Mouse (Mus musculus) adrenal gland, postnatal 4 days (tissue): ENCODE measurements around the gene Ptpdc1. TPM values are rescaled to one million over a fixed set of nuclear protein-coding genes. Genes with fewer than 3 reads are reported as not detected.

Experiments
- DNase-seq, 2 experiments: peaks; one replicate each; pipeline ENCODE4 v3.0.0; 2021 to 2022; ENCODE audit warnings: low spot score in 2 of 2, mixed read lengths in 2 of 2
- total RNA-seq, 2 experiments: library from RNA; stranded (reverse); gene quantifications; 2 replicates each; pipeline ENCODE4 v1.2.3; 2021

Gene Ptpdc1
- total RNA-seq, 2 experiments from 2014 or later: 14.4 to 15.5 TPM

DNA sequence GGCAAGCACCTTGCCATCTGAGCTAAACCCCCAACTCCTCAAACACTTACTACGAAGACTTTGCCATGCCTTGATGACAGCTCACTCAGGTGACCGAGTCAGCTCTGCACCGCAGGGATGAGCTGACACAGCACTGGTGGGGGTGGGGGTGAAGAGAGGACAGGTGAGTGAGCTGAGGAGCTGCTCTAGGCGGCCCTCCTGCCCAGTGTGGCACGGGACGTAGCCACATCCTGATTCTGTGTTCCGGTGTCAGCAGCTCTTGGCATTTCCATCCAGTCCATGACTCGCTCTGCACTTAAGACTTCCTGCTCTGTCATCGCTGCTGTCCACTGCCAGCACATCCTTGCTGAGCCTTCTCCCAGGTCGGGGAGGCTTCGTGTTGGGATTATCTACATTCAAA, 38.1 kb downstream of the Ptpdc1 start:
- DNase-seq: no peak

DNA sequence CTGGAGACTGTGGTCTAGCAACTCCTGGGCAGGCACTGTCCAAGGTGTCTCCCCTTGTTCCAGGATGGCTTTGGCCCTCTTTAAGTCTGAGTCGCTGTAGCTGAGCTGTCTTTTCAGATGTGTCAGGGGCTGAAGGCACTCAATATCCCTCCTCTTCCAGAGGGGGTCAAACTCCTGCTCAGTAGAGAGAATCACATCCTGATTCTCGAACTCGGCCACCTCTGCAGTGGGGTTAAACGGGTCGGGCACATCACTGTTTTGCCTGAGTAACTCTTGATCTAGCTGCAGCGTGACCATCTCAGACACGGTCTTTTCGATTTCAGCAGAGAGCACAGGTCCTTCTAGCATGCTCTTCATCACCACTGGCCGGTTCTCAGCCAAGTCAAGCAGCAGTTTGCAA, 39.0 kb downstream of the Ptpdc1 start:
- DNase-seq: no peak

DNA sequence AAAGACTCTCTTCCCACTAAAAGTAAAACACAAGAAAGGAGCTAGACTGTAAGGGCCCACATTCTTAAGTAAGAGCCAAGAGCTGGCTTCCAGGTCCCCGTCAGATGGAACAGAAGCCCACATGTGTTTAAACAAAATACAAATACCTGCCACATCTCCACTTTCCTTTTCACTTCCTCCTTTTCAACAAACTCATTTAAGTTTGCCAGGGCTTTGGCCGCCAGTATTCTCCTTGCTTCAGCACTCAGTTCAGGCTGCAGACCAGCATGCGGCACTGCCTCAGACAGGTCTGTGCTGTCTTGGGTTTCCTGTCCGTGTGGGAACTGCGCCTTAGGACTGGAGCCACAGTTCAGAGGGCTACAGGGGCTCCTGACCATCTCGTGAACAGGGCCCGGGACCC, 39.7 kb downstream of the Ptpdc1 start:
- DNase-seq: no peak

DNA sequence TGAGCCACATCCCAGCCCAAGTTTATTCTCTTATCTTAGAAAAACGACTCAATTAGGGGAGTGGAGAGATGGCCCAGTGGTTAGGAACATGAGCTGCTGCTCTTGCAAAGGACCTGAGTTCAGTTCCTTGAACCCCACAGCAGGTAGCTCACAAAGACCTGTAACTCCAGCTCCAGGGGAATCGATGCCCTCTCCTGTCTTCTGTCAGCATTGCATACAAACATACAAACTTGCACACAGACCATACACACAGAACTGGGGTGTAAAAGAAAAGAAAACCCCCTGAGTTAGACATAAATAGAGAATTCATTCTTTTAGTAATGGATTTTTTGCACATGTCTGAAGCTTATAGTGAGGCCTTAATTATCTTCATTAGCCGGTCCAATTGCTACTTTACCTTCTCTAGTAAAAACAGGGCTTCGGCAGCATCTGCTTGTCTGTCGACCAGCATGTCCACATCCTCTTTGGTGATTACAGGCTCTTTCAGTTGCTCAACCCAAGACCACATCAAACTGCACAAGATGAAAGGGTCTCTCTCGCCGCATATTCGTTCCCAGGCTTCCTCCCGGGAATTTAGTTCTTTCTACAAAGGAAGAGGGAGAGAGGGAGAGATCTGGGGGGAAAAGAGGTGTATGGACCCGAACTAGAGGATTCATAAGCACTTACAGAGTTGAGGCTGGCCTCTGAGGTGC, 42.6 kb downstream of the Ptpdc1 start:
- no peak for DNase-seq

DNA sequence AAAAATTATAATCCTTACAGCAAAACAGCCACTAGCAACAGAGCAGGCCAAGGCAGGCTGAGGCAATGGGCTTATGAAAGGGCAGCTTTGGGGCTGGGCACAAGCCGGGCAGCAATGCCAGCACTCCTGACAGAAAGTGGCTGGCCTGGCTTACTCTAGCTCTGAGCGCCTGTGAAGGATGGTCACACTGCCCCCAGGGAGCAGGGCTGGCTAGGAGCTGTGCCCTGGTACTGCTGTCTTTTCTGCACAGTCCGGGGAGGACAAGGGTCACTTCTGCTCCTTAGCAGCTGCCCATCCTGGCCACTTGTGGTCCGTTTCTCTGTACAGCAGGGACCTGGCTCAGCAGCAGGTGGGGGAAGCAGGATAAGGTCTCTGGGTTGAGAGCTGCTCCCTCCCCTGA, 46.8 kb downstream of the Ptpdc1 start:
- no peak for DNase-seq

DNA sequence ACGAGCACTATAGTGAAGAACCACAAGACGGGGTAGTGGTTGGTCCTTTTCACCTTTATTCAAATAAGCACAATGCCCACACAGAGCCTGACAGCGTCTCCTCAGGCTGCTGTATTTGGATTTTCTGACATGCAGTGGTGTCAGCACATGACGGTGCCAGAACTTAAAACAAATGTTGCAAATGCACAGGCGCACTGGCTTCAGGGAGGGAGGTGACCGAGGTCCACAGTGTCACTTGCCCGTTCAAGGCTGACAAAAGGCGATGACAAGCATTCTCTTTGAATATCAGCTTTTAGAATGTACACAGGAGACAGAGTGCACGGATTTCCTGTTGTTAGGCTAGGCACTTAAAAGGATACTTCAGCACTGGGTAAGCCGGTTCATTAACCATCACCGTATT, 47.6 kb downstream of the Ptpdc1 start:
- DNase-seq: no peak

DNA sequence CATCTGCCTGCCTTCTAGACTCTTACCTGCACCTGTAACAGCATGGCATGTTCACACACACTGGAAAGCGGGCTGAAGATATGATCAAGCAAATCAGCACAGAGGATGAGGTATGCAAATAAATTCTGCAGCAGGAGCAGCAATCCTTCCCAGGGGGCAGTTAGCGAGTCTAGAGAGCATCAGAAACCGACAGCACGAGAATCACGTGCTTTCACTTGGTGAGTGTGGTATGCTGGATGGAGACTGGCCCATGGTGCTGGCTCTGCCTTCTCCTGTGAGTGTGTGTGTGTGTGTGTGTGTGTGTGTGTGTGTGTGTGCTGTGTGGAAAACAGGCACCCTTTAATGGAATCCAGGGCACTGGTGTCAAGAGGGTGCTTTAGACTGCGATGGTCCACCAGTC, 48.5 kb downstream of the Ptpdc1 start:
- no peak for DNase-seq

DNA sequence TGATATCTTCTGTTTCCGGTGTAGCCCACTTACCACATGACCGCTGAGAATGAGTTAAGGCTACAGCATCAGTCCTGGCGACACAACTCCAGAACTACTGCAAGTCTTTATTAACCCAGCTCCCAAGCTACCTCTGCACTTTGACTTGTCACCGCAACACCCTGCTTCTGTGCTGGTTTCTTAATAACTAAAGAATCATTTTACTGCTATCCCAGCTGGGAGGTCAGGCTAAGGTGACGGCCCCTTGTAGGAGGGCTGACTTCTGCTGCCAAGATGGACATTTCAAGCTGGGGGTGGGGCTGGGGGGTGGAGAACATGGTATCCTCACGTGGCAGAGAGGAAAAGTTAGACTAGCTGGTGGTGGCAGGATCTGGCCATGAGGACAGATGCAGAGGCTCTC, 50.7 kb downstream of the Ptpdc1 start:
- DNase-seq: no peak

DNA sequence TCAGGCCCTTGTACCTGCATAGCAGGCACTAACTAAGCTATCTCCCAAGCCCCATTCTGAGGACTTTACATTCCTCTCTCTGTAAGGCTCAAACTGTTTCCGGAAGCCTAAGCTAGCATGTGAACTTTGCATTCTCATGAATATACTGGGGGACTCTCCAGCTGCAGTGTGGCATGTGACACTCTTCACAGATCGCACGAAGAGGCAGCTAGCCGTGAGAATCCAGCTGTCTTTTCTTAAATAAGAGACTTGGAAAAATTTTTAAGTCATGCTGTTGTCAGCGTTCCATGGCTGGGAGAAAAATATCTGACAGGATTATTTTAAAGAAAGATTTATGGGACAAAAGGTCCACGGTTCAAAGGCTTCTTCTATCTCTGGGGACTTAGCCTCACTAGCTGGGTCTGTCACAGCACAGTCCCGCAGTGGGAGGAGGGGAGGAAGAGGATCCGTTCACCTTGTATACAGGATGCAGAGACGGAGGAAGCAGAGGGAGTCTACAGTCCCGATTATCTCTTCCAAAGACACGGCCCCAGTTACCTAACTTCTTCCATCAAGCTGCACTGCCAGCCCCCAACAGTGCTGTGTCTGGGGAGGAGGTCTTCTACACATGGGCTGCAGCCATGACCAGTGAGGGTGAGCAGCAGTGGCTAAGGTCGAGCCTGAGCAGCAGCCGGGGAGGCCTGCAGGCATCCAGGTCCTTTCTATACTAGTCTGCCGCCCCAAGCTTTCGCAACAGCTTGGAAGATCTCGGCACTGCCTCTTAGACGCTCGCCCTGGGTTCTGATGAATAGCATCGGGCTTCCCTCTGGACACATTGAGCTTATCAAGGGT, 51.7 kb downstream of the Ptpdc1 start:
- no peak for DNase-seq

DNA sequence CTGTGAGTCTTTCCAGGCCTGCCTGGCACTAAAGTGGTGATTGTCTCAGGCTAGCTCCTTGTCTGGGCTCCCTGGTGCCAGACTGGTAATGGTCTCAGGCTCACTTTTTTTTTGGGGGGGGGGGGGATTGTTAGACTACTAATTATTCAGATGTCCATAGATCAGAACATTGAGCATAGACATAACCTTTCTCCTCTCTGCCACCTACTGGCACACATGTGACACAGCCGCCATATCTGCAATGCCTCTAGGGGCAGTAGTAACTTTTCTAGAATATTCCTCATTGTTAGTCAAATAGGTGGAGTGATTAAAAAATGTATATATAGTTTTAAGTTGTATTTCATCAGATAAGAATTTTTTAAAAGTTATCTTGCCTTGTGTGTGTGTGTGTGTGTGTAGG, 53.3 kb downstream of the Ptpdc1 start:
- DNase-seq: no peak

DNA sequence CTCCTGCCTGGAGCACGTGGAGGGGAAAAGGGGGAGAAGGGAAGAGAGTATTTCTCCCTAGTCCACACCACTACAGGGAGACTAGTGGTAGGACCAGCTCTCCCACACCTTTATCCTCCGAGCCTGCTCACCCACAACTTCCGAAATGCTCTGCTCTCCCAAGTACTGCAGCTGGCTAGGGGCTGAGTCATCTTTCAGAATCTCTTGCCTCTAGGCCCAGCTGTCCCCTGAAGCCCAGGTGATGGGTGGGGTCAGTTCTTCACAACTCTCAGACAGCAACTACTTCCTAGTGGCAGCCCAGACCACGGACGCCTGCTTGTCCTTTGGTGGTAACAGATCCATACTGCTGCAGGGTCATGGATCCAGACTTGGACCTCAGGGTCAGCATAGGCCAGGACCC, 54.2 kb downstream of the Ptpdc1 start:
- no peak for DNase-seq

DNA sequence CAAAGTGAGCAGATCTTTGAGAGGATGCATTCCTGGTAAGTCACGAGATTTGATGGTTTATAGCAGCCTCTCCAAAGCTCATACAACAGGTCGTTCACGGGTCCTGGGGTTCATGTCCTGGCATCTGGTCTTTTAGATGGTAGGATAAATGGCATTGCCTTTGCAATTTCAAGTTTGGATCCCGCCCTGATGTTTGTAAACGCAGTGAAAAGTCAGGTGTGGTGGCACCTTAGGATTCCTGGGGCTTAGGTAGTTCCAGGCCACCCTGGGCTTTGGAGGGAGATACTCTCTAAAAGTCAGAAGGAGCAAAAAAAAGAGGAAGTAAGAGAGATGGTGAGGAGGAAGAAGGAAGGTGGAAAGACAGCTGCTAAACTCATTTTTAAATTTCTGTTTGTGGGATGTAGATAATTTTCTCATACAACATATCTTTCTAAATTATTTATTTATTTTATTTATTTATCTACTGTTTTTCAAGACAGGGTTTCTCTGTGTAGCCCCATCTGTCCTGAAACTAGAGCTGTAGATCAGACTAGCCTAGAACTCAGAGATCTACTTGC, 55.8 kb downstream of the Ptpdc1 start:
- DNase-seq: no peak

DNA sequence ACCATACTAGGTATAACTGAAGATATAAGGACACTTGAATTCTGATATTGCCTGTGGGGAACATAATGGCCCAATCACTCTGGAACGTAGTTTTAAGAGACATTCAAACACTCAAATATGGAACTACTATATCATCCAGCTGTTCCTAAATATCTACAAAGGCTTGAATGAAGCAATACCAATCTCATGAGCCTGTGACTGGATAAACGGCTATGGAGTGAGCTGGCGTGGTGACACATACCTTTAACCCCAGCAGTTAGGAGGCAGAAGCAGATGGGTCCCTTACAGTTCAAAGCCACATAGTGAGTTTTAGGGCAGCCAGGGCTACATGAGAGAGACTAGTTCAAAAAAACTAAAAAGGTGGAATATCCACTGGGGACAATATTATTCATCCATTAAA, 57.8 kb downstream of the Ptpdc1 start:
- no peak for DNase-seq

DNA sequence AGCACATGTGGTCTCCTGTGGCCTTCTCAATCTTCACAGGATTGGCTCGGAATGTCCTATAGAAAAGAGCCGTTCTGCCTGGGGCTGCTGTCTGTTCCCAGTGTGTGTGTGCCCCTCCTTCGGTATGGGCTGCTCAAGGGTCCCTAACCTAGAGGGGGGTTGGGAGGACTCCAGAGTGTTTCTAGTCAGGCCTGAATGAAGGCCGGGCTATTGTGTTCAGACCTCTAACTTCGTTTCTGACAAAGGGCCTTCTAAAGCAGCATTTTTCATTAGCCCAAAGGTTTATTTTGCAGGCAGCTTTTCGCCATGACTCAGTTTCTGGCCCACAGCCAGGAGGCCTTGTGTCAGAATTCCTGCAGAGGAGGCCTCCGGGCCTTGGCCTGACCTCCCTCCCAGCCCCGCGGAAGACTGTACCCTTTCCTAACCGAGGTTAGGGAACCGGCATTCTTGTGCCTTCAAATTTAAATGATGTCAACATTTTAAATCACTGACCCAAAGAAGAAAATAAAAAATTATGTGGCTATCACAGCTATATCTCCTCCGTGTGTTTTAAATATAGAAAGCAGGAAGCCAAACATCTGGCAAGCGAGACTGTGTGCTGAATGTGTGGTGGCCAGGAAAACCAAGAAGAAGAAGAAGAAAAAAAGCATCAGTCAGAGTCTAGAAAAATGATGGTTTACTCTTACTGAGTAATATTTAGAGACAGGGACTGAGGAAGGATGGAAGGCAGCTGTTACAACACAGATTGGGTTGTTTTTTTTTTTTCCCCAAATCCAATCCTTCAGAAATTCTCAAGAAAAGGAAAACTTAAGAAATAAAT, 59.1 kb downstream of the Ptpdc1 start:
- peak; percentile 86 to 87 for DNase-seq

DNA sequence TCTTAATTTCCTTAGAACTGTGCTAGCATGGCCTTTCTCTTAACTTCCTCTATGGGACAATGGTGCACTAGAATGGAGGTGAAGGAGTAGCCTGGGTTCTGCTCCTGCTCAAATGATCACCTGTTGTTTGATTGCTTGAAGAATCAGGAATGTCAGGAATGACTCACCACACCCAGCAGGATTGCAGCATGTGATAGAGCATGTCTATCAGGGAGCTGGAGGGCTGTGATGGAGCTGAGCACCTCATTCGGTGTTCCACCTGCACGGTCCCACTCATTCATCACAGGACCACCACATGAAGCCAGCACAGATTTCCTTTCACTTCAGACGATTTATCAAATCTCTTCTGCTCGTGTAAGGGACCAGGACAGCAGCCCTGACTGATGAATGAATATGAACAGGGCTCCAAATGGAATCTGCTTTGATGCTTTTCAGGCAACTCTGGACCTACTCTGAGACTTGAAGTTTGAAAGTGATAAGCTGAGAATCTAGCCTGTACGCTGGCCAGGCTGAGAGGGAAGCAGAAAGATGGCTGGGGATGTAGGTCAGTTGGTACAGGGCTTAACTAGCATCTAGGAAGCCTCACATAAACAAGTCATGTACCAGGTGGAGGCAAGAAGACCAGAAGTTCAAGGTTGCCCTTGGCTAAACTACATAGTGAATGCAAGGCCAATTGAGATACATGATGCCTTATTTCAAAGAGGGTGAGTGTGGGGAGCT, 60.4 kb downstream of the Ptpdc1 start:
- DNase-seq: no peak

DNA sequence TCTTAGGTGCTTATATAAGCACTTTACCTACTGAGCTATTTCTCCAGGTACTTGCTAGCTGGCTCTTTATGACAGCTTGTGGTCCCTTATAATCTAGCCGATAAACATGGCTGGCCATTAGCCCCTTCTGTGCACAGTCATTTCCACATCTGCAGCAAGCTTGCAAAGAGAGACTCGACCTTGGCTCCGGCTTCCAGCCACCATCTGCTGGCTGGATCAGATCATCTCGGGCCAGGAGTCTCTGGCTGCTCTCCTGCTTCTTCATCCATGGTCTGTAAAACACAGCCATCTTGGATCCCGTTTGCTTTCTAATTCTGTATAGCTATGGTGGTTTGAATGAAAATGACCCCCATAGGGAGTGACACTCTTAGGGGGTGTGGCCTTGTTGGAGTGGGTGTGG, 63.1 kb downstream of the Ptpdc1 start:
- no peak for DNase-seq

DNA sequence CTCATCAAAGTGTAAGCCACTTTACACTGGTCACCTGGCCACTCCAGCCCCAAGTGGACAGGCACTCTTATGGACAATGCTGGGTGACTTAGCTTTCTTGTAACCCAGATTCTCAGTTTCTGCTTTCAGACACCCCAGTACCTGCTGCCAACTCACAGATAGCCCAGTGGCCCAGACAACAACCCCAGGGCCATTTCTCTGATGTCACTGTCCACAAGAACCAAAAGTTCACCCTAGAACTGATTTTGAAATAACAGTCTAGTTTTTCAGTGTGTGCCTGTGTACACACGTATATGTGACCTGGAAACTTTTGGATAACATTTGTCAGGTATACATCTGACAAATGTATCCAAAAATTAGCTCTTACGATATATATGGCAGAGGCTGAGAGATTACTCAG, 64.0 kb downstream of the Ptpdc1 start:
- no peak for DNase-seq

DNA sequence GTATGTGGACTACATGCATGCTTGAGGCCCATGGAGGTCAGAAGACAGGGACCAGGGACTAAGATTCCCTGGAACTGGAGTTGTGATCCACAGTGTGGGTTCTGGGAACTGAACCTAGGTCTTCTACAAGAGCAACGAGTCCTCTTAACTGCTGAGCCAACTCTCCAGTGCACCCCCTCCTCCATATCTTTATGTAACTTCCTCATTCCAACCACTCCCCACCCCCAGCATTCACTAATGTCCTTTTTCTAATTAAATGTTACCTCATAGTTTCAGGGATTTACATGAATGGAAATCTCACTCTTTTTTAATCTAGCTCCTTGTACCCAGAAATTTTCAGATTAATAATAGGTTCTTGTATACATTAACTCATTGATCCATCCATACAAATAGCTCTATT, 69.5 kb downstream of the Ptpdc1 start:
- DNase-seq: no peak

DNA sequence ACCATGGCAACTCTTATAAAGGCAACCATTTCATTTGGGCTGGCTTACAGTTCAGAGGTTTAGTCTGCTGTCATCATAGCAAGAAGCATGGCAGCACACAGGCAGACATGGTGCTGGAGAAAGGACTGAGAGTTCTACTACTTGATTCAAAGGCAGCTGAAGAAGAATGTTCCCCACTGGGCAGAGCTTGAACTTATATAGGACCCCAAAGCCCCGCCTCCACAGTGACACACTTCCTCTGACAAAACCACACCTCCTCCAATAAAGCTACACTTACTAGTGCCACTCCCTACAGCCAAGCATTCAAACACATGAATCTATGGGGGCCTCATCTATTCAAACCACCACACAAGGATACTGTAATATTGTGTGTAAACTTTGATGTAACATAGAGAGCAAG, 70.9 kb downstream of the Ptpdc1 start:
- no peak for DNase-seq

DNA sequence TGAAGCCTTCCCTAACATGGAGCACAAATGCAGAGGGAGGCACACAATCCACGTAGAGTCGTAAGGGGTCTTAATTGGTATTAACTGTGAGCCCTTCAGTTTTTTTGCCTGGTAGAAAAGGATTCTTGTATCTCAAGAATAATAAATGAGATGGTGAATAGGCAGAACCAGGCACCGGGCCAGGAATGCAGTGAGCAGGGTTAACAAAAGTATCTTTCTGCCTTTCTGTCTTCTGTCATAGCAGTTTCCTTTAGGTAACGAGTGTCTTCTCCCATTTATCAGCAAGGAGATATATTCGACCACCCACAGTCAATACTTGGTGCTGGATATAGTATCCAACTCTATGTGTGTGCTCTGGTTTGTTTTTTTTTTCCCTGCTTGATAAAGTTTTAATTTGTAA, 72.0 kb downstream of the Ptpdc1 start:
- DNase-seq: no peak
